Mouse (Mus musculus) lung, adult 2 months (tissue): Measurements from ENCODE around the gene Glo1.

Experiments used
- CTCF ChIP-seq: fragments of 200-500 bp; IDR thresholded peaks from 2 replicates; pipeline ENCODE4 v1.5.1; 2011; ENCODE audit warnings: mild to moderate bottlenecking, low read length, control low read depth; ENCODE audit not compliant: insufficient read depth
- POLR2A ChIP-seq: fragments of 200-500 bp; IDR thresholded peaks from 2 replicates; pipeline ENCODE4 v1.6.1; 2011; ENCODE audit warnings: low read depth, mild to moderate bottlenecking, control low read depth, low read length, borderline replicate concordance; ENCODE audit errors: extremely low read depth

GRCm38 (mm10) chr17:30564407-30564806 lies 62.3 kb downstream of the Glo1 start:
- TF ChIP-seq POLR2A (no peak), CTCF (no peak)
